Mouse (Mus musculus) T-cell, adult 2 months (primary cell): ENCODE results near the gene Atp8a2.
"Not testable (repeated sequence)": the region's sequence is repeated elsewhere in the genome, so short reads cannot be mapped to it uniquely, and the experiment has no call there.

Experiments used
- DNase-seq: peaks from one replicate; pipeline ENCODE4 v3.0.0; 2022; ENCODE audit warnings: low spot score

The Atp8a2 gene

GRCm38 (mm10) chr14:59644896-59645295 is 552.1 kb downstream of the Atp8a2 start:
- DNase-seq, result no peak

DNA sequence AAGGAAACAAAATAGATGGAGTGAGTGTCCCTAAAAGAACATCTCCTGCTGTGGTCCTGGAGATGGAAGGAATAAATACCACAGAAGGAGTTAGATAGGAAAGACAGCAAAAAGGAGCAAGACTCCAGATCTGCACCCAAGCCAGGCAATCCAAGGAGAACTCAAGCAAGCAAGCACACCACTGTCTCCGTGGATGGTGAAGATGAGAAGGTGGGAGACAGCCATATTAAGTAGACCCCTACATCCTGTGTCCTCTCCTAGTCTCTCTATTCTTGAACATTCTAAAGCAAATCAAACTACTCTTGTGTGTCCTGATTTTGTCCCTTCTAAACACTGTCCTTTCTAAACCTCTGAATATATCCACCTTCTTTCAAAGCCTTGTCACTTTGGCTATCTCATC is 552.8 kb downstream of the Atp8a2 start:
- no peak for DNase-seq

- DNase-seq, result peak; percentile 40
These were observed 553.4 kb downstream of the Atp8a2 start for GRCm38 (mm10) chr14:59643582-59643981.

DNA sequence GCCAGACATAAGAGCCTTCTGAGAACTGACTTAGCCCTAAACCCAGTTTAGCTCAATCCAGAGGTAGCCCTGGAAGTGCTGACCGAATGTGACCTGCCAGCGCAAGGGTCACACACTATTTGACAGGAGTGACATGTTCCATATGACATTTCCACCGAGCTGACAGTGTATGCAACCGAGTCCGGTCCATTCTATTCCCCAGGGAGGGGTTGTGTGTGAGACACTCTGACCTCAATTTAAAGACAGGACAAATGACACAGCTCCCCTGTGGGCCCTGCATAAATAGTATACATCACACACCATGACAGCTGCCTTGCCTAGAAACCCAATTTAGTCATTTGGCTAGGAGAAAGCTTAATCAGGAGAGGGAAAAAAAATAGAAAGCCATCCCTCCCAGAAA is 555.1 kb downstream of the Atp8a2 start:
- DNase-seq, result no peak

DNA sequence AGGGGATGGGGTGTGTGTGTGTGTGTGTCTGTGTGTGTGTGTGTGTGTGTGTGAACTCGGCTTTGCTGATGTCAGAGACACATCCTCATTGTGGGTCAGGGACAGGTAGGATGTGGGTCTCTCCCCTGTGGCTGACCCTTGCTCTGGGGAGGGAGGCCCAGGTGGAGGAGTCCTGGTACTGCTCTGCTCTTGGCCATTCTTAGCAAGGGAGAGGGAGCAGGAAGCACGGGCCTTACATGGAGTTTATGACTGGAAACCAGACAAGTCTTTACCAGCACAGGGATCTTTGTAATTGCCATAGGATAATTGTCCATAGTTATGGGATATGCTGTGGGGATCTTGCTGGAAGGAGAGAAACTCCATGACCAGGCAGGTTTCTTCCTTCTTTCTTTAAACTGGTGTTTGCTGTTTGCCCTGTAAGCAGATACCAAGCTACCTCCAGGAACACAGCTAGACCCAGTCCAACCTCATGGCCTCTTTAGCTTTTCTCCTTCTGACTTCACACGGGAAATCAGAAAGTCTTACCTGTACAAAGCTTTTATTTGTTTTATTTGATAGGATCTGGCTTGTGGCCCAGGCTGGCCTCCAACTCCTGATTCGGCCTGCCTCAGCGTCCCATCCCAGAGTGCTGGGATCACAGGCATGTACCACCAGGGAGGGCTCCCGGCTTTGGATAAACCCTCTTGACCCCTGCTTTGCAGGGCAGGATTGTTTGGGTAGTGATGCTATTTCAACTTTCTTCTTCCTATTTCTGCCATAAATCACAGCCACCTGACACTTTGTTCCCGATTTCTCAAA is 557.9 kb downstream of the Atp8a2 start:
- no peak for DNase-seq

GRCm38 (mm10) chr14:59633988-59634387 is 563.0 kb downstream of the Atp8a2 start:
- DNase-seq, result no peak

GRCm38 (mm10) chr14:59633295-59633898 is 563.6 kb downstream of the Atp8a2 start:
- no peak for DNase-seq

DNA sequence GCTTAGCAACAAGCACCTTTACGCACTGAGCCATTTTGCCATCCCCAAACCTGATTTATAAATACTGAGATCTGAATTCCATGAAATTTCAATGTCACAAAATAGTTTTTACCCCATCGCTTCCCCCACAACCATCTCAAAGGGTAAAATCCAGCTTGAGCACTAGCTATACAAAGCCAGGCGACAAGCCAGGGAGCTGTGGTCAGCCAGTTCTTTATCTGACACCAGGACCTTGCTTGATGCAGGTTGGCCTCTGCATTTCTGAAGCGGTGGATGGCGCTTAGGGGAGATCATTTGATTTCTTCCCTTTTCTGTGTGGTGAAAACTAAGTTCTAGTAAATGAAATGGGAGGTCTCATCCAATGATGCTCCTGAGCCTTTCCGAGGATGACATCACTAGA is 564.9 kb downstream of the Atp8a2 start:
- no peak for DNase-seq

DNA sequence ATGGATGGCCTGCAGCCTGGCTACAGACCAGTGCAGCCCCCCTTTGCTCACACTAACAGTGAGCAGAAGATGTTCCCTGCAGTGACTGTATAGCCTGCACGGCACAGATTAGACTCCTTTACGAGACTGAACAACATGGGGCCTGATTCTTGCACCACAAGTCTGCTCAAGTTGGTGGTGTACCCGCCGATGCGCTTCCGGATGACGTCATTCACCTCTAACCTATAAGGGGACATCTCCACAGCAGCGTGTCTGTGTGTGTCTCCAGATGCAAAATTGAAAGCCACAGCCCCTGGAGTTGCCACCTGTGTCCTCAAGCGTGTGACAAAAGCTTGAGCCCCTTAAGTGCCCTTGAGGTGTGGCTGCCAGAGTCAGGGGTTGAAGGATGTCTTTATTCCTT is 566.9 kb downstream of the Atp8a2 start:
- DNase-seq, result no peak

GRCm38 (mm10) chr14:59629308-59629707 is 567.7 kb downstream of the Atp8a2 start:
- no peak for DNase-seq

DNA sequence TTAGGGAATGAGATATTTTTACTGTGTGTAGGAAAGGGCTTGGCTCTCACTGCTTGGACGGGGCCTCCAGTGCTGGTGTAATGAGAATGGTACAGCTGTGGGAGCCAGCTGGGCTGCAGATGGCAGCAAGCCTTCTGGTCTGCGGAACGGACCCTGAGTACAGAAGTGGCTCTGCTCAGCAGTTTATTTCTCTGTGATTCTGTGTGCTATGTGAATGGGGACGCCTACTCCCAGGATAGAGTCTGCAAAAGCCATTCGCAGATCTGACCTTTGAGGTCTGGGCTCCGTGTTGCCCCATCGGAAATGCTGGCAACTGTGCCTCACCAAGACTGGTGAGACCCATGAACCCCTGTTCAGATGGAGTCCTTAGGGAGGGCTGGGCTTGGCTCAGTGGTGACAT is 569.2 kb downstream of the Atp8a2 start:
- no peak for DNase-seq

DNA sequence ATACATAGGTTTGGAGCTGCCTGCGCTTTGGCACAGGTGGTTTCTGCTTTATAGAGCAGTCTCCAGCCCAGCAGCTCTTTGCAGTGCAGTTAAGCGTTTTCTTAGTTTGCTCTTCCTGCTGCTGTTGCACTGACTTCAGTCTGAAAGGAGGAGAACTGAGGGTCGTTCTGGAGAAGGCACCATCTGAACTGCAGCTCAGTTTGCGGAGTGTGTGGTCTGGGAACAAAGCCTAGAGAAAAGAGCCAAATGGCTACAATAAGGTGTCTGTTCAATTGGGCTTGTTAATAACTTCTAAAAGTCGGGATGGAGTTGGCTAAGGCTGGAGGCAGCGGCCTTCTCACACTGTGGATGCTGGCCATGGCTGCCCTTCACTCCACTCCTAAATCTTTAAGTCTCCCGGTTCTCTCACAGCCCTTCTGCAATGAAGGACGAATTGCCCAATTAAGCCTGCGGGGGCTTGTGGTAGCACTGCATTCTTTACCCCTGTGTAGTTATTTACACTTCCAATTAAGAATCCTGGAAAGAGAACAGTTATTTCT is 569.8 kb downstream of the Atp8a2 start:
- no peak for DNase-seq

GRCm38 (mm10) chr14:59626711-59627110 is 570.3 kb downstream of the Atp8a2 start:
- no peak for DNase-seq

- no peak for DNase-seq
These were observed 571.1 kb downstream of the Atp8a2 start for GRCm38 (mm10) chr14:59625806-59626364.

DNA sequence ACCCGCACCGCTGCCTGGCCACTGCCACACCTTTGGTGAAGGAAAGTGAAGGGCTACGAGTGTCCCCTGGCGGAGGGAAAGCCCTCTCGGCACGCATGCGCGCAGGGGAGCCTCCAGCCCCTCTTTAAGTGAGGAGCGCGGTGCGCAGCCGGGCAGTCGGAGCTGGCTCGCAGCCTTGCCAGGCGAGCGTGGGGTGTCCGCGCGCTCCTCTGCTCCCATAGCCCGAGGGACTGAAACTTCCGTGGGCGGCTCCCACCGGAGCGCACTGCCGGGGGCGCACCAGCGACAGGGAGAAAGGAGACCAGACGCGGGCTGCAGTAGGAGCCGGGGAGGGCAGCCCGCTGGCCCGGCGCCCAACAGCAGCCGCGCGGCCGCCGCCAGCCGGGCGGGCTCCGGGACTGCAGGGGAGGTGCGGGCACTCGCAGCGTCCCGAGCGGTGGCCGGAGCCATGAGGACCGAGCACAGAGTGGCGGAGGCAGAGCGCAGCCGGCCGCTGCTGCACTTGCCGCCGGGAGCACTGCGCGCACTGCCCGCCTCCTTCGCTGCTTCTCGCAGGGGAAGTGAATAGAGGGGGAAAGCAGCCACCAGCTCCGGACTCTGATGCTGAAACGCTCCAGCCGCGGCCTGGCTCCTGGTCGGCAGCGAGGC is 571.7 kb downstream of the Atp8a2 start, which contains the start of gene Shisa2:
TSS of gene Shisa2 (plus strand) at position 151 of the 648 bp plus-strand sequence.
- DNase-seq, result no peak

- no peak for DNase-seq
These were observed 572.6 kb downstream of the Atp8a2 start for GRCm38 (mm10) chr14:59624326-59624885.

DNA sequence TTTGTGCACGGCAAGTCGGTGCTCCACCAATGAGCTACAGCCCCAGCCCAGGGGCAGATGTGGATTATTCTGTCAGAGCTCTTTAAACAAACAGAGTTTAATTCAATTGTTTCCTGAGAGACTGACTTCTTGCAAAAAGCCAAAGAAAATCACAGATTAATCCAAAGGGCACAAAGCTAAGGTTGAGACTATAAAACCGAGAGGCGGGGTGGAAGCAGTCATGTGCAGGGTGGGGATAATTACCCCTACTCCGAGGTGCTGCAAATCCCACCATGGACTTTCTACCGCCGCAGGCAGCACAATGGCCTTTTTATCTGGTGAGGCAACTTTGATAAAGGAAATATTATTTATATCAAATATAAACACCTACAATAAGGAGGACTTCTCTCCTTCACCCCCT is 580.2 kb downstream of the Atp8a2 start:
- DNase-seq, result no peak

DNA sequence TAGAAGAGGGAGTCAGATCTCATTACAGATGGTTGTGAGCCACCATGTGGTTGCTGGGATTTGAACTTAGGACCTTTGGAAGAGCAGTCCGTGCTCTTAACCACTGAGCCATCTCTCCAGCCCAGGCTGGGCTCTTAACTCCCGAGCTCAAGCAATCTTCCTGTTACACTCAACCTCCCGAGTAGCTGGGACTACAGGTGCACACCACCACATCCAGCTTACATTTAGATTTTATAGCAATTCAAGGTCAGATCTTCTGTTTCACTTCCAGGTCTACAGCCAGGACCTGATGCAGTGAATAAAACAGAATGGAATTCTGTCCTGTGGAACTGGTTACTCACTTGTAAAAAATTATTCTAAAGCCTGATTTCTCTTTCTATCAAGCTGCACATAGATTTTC is 582.8 kb downstream of the Atp8a2 start:
- DNase-seq, result not testable (repeated sequence)

GRCm38 (mm10) chr14:59612920-59613625 is 583.9 kb downstream of the Atp8a2 start:
- DNase-seq, result peak; percentile 18

DNA sequence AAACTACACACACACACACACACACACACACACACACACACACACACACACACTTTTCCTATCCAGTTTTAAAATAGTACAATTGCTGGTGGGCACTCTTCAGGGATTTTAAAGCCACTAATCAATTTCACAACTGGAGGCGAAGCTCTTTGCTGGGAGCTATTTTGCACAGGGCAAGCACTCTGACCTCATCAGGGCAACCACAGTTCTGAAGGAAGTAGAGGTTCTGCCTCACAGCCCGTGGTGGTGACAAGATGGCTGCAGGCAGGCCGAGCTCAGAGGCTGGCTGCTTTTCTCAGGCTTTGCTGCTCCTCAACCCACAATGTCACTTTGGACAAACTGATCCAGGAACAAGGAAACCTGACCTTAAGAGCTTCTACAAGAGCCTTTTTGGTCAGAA is 590.0 kb downstream of the Atp8a2 start:
- no peak for DNase-seq

DNA sequence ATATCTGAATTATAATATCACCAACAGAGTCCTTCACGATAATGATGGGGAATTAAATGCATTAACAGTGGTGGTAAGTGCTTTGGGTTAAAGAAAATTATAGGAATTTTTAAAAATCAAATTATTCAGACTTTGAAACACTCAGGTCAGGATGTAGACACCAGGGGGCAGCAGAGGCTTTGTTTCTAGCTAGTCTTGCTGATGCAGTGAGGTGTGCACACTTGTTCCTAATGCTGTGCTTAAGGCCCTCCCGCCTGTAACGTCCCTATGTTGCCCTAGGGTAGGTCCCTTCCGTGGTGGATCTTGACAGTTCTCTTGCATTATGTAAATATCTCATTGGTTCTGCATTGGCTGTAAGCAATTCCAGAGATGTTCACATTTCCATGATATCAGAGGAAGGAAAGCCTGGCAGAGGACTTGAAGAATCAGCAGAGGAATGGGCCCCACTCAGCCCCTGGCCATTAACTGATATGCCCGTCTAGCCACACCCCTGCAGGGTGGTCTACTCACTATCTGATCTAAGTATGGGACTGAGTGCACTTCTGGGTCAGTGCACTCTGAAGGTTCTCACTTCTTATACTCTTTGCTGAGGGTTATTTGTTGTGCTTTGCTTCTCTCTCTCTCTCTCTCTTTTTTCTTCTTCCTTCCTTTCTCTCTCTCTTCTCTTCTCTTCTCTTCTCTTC is 591.2 kb downstream of the Atp8a2 start:
- peak; percentile 56 for DNase-seq
